Mouse (Mus musculus): ENCODE data around the gene Hnrnpul1. TPM values are rescaled to one million over a fixed set of nuclear protein-coding genes. Genes with fewer than 3 reads are reported as not detected.

The Hnrnpul1 gene
- total RNA-seq, 1 experiment, result 67.1 TPM

DNA sequence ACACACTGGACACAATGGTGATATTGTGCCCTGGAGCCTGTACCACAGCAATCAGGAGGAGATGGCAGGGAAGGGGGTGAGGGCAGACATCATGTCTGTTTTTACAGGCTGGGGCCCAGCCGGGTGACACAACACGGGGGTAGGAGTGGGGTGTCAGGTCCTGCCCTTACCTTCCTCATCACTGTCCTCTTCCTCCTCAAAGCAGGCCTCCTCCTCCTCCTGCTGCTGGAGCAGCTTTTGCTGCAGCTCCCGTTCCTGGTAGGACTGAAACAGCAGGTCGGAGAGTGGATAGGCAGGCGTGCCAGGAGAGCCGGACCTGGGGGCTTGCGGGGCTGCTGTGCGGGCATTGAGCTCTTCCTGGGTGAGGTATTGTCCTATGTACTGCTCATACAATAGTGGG, 40.0 kb downstream of the Hnrnpul1 start:
- H3K36me3 ChIP-seq (ENCODE audit: control insufficient read depth, insufficient read depth, low read length, poor library complexity, severe bottlenecking), result peaks cover 32% of the 10 kb centered on the region; the same call in 1 of the 2 replicates
- TF ChIP-seq CHD2 (IDR thresholded peaks at IDR 0.05; ENCODE audit: low read depth, low read length), result no peak
- no peak for TF ChIP-seq HCFC1 (IDR thresholded peaks at IDR 0.05; ENCODE audit: borderline replicate concordance, insufficient read depth, low read length)
- TF ChIP-seq MAFK (IDR thresholded peaks at IDR 0.05; ENCODE audit: insufficient read depth, low read depth, low read length), result no peak
- TF ChIP-seq ZNF384 (IDR thresholded peaks at IDR 0.05; ENCODE audit: low read depth, low read length), result no peak
- TF ChIP-seq ZC3H11A (IDR thresholded peaks at IDR 0.05; ENCODE audit: borderline replicate concordance, low read depth, low read length), result no peak
- no peak overlapping the region for H3K27ac ChIP-seq (ENCODE audit: insufficient read depth, low read depth, low read length, poor library complexity, severe bottlenecking)
- in situ Hi-C loops (cut with MboI; ENCODE audit: low sequenced_read_pairs in 2 of 2, unreplicated experiment in 2 of 2), result no loop called here
- H3K4me1 ChIP-seq (ENCODE audit: control insufficient read depth in 2 of 2, insufficient read depth in 2 of 2, low read length in 2 of 2, poor library complexity in 1 of 2), result peaks cover 6 to 12% of the 10 kb centered on the region in 2 experiments; a peak in 1 of 4 replicates
- H3K9ac ChIP-seq (ENCODE audit: insufficient read depth, low read depth, low read length, poor library complexity, severe bottlenecking), result no peak overlapping the region
- no peak overlapping the region for H3K4me3 ChIP-seq (ENCODE audit: insufficient read depth in 1 of 2, low read depth in 1 of 2, low read length in 2 of 2, poor library complexity in 1 of 2, severe bottlenecking in 1 of 2)
- DNase-seq (ENCODE audit: low read depth, low spot score), result no peak
- no peaks in the 10 kb centered on the region for H3K9me3 ChIP-seq (ENCODE audit: control insufficient read depth, insufficient read depth, low read depth, low read length)

GRCm38 (mm10) chr7:25712801-25713200, 41.8 kb downstream of the Hnrnpul1 start:
- Histone ChIP-seq H3K4me1 (ENCODE audit: control insufficient read depth in 2 of 2, insufficient read depth in 2 of 2, low read length in 2 of 2, poor library complexity in 1 of 2) (peaks cover 3 to 17% of the 10 kb centered on the region in 2 experiments; a peak in 1 of 4 replicates), H3K9ac (ENCODE audit: insufficient read depth, low read depth, low read length, poor library complexity, severe bottlenecking) (no peak overlapping the region), H3K36me3 (ENCODE audit: control insufficient read depth, insufficient read depth, low read length, poor library complexity, severe bottlenecking) (peaks cover 32% of the 10 kb centered on the region; the same call in 1 of the 2 replicates), H3K9me3 (ENCODE audit: control insufficient read depth, insufficient read depth, low read depth, low read length) (no peaks in the 10 kb centered on the region), H3K27ac (ENCODE audit: insufficient read depth, low read depth, low read length, poor library complexity, severe bottlenecking) (no peak overlapping the region), H3K4me3 (ENCODE audit: insufficient read depth in 1 of 2, low read depth in 1 of 2, low read length in 2 of 2, poor library complexity in 1 of 2, severe bottlenecking in 1 of 2) (no peak overlapping the region)
- no peak for TF ChIP-seq MAFK (IDR thresholded peaks at IDR 0.05; ENCODE audit: insufficient read depth, low read depth, low read length)
- no peak for TF ChIP-seq ZC3H11A (IDR thresholded peaks at IDR 0.05; ENCODE audit: borderline replicate concordance, low read depth, low read length)
- TF ChIP-seq HCFC1 (IDR thresholded peaks at IDR 0.05; ENCODE audit: borderline replicate concordance, insufficient read depth, low read length), result no peak
- TF ChIP-seq CHD2 (IDR thresholded peaks at IDR 0.05; ENCODE audit: low read depth, low read length), result no peak
- TF ChIP-seq ZNF384 (IDR thresholded peaks at IDR 0.05; ENCODE audit: low read depth, low read length), result no peak
- in situ Hi-C loops (cut with MboI; ENCODE audit: low sequenced_read_pairs in 2 of 2, unreplicated experiment in 2 of 2), result no loop called here
- no peak for DNase-seq (ENCODE audit: low read depth, low spot score)

DNA sequence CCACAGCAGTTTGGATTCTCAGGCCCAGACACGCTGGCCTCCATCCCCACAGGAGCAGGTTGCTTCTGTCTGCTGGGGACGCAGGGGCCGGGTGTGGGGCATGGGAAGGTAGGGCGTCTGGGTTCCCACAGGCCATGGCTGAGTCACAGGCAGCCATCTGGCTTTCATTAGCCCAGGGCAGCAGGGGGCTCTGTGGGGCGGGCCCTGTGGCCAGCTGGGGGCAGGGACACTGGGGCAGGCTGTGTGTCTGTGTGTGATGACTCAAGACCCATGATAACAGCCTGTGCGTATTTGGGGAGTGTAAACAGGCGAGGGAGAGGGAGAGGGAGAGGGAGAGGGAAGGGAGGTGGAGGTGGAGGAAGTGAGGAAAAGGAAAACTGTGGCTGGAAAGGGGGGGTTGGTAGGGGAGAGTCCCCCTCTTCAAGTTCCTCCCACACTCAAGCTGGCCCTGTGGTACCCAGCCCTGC, 42.8 kb downstream of the Hnrnpul1 start:
- TF ChIP-seq MAFK (IDR thresholded peaks at IDR 0.05; ENCODE audit: insufficient read depth, low read depth, low read length) (no peak), ZC3H11A (IDR thresholded peaks at IDR 0.05; ENCODE audit: borderline replicate concordance, low read depth, low read length) (no peak), CHD2 (IDR thresholded peaks at IDR 0.05; ENCODE audit: low read depth, low read length) (no peak), ZNF384 (IDR thresholded peaks at IDR 0.05; ENCODE audit: low read depth, low read length) (no peak), HCFC1 (IDR thresholded peaks at IDR 0.05; ENCODE audit: borderline replicate concordance, insufficient read depth, low read length) (no peak)
- DNase-seq (ENCODE audit: low read depth, low spot score), result no peak
- in situ Hi-C loops (cut with MboI; ENCODE audit: low sequenced_read_pairs in 2 of 2, unreplicated experiment in 2 of 2), result no loop called here
- peaks cover 32% of the 10 kb centered on the region; the same call in 1 of the 2 replicates for H3K36me3 ChIP-seq (ENCODE audit: control insufficient read depth, insufficient read depth, low read length, poor library complexity, severe bottlenecking)
- H3K9me3 ChIP-seq (ENCODE audit: control insufficient read depth, insufficient read depth, low read depth, low read length), result no peaks in the 10 kb centered on the region
- H3K27ac ChIP-seq (ENCODE audit: insufficient read depth, low read depth, low read length, poor library complexity, severe bottlenecking), result no peak overlapping the region
- H3K4me3 ChIP-seq (ENCODE audit: insufficient read depth in 1 of 2, low read depth in 1 of 2, low read length in 2 of 2, poor library complexity in 1 of 2, severe bottlenecking in 1 of 2), result no peak overlapping the region
- H3K4me1 ChIP-seq (ENCODE audit: control insufficient read depth in 2 of 2, insufficient read depth in 2 of 2, low read length in 2 of 2, poor library complexity in 1 of 2), result peaks cover 3 to 20% of the 10 kb centered on the region in 2 experiments; a peak in 1 of 4 replicates
- H3K9ac ChIP-seq (ENCODE audit: insufficient read depth, low read depth, low read length, poor library complexity, severe bottlenecking), result no peak overlapping the region

GRCm38 (mm10) chr7:25711165-25711564, 43.4 kb downstream of the Hnrnpul1 start:
- DNase-seq (ENCODE audit: low read depth, low spot score), result no peak
- H3K4me1 ChIP-seq (ENCODE audit: control insufficient read depth in 2 of 2, insufficient read depth in 2 of 2, low read length in 2 of 2, poor library complexity in 1 of 2), result peaks cover 3 to 20% of the 10 kb centered on the region in 2 experiments; a peak in 1 of 4 replicates
- H3K27ac ChIP-seq (ENCODE audit: insufficient read depth, low read depth, low read length, poor library complexity, severe bottlenecking), result no peak overlapping the region
- no peak overlapping the region for H3K9ac ChIP-seq (ENCODE audit: insufficient read depth, low read depth, low read length, poor library complexity, severe bottlenecking)
- peaks cover 32% of the 10 kb centered on the region; the same call in 1 of the 2 replicates for H3K36me3 ChIP-seq (ENCODE audit: control insufficient read depth, insufficient read depth, low read length, poor library complexity, severe bottlenecking)
- no peaks in the 10 kb centered on the region for H3K9me3 ChIP-seq (ENCODE audit: control insufficient read depth, insufficient read depth, low read depth, low read length)
- no peak for TF ChIP-seq ZC3H11A (IDR thresholded peaks at IDR 0.05; ENCODE audit: borderline replicate concordance, low read depth, low read length)
- in situ Hi-C loops (cut with MboI; ENCODE audit: low sequenced_read_pairs in 2 of 2, unreplicated experiment in 2 of 2), result no loop called here
- H3K4me3 ChIP-seq (ENCODE audit: insufficient read depth in 1 of 2, low read depth in 1 of 2, low read length in 2 of 2, poor library complexity in 1 of 2, severe bottlenecking in 1 of 2), result no peak overlapping the region

All from ES-E14 (cell line).